Mouse (Mus musculus) layer of hippocampus, adult 9-10 months (tissue): ENCODE results near the gene Clpsl2.

ENCODE experiments used
- DNase-seq: peaks from one replicate; pipeline ENCODE4 v3.0.0; 2022; ENCODE audit warnings: low spot score

Gene Clpsl2

DNA sequence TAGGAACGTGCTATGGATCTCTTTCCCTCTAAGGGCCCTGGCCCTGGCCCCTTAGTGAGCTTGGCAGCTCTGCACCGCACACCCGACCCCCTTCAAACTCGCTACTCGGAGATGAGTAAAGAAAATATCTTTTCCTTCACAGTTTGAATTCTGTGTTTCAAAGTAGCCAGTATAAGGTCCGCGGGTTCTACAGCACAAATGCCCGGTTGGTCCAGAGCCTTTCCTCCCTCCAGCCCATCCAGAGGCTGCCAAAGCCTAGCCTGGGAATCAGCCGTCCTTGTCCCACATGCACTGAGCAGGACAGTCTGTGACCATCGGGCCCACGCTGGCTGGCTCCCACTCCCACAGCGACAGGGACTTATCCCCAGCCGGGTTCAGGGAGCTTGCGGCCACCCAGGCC lies at the start of gene Clpsl2:
Gene Clpsl2 (plus strand): TSS at position 301 of the 400 bp plus-strand sequence.
- no peak for DNase-seq

DNA sequence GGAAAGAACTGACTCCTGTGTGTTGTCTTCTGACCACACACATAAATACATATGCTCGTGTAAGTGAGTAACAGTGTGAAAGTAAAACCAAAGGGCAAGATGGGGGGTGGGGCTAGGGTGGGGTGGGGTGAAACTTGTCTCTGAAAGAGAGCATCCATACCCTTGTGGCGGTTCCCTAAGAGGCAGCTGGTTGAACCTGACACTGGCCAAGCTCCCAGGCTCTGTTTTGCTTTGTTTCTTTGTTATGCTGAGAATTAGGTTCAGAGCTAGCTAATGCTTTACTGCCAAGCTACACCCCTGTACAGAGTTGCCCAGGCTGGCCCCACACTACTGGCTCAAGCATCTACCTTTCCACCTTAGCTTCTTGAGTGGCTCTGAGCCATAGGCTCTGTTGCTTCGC lies 48.7 kb upstream of the Clpsl2 start:
- DNase-seq, result no peak

DNA sequence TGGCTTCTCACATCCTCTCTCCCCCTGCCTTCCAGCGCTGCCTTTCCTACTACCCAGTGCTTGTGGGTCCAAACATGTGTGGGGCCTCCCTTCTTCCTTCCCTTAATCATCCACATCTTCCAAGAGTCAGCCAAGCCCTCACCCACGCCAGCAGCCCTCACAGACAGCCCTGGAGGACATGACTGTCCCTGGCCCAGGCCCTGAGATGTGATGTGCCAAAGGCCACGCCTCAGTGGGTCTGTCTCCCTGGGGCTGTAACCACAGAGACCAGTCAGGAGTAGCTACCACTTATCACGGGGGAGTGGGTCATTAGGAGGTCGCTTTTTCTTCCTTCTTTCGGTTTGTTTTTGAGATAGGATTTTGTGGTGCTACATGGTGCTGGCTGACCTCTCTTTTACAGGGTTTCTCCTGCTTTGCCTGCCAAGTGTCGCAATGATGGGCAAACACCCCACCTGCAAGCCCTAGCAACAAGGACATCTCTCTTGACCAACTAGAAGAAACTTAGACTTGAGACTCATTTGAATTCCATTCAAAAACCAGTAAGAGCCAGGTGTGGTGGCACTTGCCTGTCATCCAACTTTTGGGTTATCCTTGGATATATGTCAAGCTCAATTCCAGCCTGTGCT lies 46.9 kb upstream of the Clpsl2 start:
- DNase-seq, result no peak

DNA sequence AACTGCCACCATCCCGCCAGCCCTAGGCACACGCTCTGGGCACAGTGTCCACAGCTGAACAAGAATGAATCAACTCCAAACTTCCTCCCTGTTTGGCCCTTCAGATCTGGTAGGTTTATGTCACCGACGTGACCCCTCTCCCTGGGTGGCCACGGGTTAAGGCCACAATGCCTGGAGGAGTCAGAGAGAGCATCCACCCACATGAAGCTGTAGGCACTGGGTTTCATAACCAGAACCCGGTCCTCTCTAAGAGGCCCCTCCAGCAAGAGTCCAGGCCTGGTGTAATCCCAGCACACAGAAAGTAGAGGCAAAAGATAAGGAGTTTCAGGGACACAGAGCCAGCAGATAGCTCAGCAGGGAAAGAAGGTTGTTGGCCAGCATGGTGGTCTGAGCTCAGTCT lies 45.0 kb upstream of the Clpsl2 start:
- no peak for DNase-seq

DNA sequence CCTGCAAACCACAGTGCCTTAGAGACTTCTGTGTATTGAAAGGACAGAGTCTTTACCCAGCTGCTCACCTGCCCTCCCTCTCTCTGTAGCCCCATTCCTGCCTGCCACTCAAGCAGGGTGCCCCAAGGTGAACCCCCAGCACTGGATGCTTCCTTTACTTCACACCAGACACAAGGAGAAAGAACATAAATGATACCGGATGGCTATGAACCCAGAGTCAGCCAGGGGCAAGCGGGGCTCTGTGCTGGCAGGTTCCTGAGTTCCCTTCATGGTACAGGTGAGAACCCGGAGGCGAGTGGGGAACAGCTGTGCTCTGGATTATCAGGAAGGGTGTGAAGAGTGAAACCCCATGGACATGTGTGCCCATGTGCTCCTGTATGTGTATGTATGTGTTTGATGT lies 43.6 kb upstream of the Clpsl2 start:
- no peak for DNase-seq

DNA sequence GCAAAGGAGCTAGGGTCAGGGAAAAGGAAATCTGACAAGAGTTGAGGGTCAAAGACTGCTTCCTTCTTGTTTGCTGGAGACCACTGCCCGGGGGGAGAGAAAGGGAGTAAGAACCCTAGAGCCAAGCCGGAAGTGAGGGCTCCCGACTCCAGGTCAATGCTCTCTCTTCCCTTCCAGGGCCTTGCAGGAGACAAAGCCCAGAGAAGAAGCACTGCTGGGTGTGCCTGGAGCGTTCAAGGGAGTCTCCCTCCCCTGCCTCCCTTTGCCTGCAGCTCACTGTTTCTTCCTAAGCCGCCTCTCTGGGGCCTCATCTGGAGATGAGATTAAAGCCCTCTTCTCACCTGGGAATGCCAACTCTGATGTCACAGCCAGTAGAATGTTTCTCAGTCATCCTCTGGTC lies 42.3 kb upstream of the Clpsl2 start:
- DNase-seq, result no peak

DNA sequence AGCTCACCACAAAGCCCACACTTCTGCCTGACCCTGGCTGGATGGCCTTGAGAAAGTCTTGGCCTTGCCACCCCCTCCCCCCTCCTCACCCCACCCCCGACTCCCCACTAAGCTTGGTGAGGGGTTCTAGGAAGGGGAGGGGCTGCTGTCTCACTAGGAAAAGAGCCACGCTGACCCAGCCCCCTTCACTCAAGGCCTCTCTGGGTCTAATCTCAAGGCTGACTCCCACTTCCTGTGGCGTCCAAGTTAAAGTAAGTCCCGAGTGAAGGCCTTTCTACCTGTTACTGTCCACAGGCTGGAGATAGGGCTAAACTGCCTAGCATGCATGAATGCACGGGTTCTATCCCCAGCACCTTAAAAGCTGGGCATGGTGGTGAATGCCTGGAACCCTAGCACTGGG lies 41.7 kb upstream of the Clpsl2 start:
- DNase-seq, result no peak

DNA sequence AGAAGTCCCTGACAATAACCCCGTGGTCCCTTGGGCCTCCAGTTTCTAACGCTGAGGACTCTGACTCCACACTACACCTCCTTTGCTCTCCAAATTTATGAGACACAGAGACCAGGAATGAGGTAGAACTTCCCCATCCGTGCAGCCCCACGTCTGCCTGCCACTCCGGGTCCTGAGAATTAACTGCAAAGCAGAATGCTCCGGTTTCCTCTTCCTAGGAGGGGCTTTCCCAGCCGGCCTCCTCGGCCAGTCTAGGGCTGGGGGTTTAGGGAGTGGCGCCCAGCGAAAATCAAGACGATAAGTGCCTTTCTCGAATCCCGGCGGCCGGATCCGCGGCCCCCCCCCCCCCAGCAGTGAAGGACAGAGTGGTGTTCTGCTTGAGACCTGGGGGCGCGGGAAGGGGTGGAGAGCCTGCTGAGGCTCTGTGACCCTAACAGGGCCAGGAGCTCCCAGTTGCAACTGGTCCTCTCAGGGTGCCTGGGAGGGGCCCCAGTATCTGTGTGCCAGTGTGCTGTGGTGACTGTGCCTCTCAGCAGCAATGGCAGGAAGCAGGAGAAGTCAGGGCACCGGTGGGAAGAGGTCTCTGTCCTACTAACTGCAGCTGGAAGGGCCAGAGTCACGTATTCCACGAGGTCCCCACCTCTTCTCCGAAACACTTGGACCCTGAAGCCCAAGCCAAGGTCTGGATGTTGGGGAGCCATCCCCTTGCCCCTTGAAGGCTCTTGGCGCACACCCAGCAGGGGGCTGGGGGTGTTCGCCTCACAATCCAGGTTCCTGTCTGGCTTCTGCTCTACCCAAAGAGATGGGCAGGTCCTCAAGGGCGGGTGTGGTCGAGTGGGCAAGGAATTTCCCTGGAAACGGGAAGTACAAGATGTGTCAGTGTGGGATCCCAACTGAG lies 38.5 kb upstream of the Clpsl2 start:
- DNase-seq, result no peak

DNA sequence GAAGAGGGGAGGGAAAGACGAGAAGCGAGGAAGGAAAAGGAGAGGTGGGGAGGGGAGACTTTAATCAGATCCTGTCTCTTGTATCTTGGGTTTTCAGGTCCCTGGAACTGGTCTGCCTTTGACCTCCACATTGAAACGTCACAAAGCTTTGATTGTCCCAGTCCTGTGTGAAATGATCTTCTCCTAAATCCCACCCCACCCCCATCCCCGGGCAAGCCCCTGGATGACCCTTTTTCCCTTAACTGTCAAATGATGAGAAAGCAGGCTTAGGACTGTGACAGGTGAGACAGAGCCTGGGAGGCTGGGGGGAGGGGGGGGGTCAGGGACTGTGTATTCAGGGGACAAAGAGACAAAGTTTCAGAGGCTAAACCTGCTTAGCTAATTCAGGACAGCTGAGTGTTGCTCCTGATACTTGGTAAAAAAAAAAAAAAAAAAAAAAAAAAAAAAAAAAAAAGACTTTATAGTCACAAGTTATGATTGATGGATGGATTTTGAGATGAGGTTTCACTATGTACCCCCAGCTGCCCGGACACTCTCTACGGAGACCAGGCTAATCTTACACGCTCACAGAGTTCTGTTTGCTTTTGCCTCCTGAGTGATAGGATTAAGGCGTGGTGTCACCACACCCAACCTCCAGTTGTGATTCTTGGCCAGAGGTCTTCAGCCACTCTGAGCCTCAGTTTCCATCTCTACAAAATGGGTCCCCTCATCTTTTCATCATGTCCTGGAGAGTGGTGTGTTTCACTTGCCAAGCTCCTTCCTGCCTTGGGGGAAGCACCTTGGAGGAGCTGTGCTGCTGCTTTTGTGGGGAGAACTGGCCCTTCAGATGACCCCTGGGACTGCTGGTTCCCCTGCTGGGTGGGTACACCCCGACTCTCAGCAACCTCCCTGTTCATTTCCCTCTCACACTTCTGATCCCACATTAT lies 37.3 kb upstream of the Clpsl2 start:
- DNase-seq, result no peak

DNA sequence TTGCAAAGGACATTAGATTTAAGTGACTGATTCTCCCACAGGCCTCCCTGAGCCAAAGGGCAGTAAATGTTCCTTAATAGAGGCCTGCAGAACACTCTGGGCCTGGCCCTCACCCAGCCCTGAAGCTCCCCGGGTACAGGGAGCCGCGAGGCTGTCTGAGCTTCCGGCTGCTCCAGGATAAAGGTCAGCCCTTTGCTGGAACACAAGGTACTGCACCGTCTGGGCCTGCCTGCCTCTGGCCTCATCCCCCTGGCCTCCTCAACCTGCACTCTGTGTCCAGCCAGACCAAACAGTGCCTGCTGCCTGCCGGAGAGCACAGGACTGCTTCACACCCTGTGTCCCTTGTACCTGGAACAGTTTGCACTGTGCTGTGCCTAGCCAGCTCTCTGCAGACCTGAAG lies 36.5 kb upstream of the Clpsl2 start:
- DNase-seq, result no peak

DNA sequence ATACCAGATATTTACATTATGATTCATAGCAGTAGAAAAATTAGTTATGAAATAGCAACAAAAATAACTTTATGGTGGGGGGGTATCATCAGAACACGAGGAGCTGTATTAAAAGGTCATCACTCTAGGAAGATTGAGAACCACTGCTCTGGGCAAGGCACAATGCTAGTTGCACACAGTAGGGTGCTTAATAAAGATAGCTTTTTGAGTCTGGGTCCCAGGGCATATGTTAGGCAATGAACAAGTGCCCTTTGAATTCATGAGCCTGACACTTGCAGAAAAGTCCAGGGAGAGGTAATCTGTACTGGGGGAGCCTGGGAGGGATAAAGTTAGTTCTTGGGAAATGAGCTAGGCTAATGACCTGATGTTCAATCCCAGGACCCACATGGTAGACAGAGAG lies 35.9 kb upstream of the Clpsl2 start:
- no peak for DNase-seq

DNA sequence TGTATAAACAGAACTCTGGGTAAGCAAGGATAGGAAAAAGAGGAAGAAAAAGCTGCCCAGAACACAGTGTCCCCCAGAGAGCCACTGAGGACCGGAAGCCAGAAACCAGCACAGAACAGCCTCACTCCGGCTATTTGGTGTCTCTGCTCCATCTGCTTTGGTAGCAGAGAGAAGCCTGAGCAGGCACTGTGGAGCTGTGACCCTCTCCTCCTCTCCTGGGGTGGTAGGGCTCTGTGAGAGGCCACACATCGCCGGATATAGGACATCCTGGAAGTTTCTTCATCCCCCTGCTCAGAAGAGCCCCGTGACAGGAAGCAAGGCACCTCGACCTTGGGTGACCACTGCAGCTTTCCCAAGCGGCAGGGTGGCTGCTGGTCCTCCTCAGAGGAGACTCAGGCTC lies 35.4 kb upstream of the Clpsl2 start:
- no peak for DNase-seq

DNA sequence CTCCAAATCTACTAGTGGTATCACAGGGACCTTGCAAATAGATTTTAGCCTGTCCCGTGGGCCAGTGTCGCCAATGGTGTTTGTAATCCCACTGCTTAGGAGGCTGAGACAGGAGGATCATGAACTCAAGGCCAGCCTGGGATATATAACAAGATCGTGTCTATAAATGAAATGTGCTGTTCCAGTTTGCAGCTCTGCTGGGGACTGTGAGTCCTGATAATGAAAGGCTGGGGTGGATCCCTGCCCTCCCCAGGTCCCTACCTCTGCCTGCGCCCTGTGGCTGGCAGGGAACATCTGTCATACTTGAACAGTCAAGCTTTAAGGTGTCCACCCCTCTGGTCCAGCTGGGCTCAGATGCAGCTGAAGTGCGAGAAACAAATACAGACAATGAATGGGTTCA lies 34.7 kb upstream of the Clpsl2 start:
- no peak for DNase-seq

DNA sequence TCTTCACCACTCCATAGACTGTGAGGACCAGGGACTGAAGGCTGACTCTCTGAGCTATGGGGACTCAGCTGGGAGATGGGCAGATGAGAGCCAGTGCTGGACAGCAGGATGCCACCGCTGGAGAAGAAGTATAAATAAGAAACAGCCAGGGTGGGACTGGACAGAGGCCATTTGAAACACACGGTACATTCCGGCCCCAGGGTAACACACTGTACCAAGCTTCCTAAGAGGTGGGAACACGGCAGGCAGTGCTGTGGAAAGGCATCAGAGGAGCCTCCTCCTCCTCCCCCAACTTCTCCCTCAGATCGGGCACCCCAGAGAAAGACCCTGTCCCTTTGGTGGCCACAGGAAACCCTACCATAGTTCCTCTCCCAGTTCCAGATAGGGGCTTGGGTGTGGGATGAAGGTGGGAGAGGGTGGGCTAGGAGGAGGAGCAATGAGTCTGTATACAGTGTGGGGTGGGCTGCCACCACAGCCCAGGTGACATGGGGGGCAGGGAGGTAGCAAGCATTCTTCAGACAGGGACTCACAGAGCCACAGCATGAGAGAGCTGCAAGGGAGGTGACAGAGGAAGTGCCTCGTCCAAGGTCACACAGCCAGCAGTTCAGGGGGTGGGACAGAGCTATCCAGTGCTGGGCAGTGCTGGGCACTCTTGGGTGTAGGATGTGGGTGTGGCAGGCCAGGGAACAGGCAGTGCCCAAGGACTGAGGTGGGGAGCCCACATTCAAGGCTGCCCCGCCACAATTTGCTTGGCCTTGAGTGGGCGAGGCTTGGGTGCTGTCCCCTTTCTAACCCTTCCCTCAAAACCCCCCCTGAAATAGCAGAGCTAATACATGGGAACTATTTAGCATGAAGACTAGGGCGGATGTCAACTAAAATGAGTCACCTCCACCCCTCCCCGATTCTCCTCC lies 33.5 kb upstream of the Clpsl2 start:
- DNase-seq, result no peak

DNA sequence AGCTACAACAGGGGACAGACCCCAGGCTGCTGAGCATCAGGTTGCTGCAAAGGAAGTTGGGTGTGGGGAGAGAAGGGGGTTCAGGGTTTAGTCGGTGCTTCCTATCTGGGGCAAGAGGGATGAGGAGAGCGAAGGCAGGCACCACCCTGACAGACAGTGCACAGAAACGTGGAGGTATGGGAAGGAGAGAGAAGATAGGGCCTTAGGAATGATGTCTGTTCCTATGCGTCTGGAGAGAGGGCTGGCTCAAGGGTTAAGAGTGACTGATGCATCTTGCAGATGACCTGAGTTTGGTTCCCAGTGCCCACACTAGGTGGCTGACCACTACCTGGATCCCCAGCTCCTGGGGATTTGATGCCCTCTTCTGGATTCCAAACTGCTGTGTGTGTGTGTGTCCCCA lies 32.3 kb upstream of the Clpsl2 start:
- no peak for DNase-seq

DNA sequence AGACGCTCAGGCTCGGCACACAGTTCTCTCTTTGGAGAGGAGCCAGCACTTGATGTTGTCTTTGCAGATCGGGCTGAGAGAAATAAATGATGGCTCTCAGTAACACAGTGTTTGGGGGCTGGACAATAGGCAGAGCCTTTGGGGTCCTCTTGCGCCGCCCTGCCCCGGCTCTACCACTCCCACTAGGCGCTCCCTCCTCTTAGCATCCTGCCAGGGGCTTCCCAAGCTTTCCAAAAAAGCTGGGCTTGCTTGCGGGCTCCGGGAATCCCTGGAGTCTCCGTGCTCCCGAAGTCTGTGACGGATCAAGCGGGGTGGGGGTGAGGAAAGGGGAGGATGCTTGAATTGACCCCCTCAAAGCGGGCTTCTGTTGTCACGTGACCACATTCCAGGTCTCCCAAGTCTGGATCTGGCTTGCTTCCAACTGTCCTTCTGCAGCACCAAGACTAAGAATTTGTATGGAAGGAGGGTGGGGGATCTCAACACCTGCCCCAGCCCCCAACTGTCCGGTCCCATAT lies 31.7 kb upstream of the Clpsl2 start, which contains the start of gene Fkbp5:
Gene Fkbp5 (minus strand): TSS at position 87 of the 515 bp plus-strand sequence.
- no peak for DNase-seq

DNA sequence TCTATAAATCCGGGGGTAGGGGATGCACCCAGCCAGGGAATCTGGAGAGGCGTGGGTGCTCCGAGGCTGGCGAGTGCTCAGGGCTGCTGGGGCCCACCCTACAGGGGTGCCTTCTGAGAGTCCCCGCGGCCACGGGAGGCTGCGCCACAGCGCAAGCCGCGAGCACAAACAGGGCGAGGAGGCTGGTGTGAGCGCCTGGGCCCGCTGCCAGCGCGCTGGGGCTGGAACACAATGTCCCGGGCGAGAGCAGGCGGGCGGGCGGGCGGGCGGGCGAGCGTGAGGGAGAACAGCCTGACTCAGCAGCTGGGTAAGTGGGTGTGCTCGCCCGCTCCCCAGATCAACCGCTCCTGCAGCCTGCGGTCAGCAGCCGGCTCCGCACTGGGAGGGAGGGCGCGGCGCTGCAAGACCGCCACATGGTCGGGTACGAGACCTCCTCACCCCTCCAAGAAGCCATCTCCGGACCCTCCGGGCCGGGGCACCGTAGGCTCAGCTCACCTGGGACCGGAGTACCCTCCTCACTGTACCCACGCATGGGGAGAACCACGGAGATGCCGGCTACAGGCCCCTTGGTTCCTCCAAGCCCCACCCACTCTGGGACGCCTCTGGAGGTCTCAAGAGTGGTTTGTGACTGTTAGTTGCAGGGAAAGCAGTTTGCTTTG lies 31.1 kb upstream of the Clpsl2 start:
- DNase-seq, result no peak

DNA sequence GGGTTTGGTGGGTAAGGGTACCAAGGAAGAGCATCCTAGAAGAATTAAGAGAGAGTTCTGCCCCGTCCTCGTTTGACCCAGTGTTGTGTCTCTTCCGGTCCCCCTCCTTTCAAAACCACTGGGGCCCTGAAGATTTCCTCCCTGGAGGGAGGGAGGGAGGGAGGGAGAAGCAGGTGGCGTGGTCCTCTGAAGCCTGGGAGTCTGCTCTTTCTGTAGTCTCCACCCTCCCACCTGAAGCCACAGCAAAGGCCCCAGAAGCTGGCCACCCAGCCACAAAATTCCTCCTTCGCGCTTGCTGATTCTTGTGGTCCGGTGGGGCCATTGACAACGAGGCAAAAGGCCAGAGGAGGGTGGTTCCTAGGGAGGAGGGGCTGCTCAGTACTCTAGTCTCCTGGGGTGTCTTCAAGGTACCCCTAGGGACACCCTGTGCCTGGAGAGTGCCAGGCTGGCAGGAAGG lies 30.6 kb upstream of the Clpsl2 start:
- DNase-seq, result no peak

DNA sequence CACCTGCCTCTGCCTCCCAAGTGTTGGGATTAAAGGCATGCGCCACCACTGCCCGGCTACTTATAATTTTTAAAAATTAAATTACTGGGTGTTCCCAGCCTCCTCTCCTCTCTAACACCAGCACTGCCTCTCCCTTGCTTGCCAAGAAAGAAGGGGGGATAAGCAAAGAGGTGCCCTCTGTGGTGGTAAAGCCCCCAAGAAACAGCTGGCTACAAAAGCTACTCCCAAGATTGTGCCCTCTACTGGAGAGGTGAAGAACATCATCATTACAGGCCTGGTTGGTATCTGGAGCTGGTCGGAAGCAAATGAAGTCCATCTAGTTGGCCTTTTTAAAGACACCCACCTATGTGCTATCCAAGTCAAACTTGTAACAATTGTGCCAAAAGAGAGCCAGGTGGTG lies 29.4 kb upstream of the Clpsl2 start:
- DNase-seq, result no peak

DNA sequence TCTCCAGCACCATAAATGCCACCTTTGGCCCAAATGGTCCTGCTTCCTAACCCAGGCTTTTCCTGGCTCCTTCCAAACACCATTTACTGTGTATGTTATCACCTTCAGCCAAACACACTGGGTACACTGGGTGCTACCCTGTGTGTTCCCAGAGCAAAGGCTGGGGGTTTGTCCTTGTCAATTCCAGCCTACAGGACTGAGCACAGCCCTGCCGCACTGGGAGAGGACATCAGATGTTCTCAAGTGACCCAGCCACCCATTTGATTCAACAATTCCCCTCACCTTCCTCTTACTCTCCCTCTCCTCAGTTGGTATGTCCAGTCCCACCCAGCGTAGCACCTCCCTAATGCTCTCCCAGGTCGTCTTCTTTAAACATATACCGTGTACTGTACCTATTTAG lies 28.6 kb upstream of the Clpsl2 start:
- no peak for DNase-seq
